Mouse (Mus musculus) spleen, adult 12 weeks (tissue): ENCODE data around the gene Ebf1.

Source experiments
- DNase-seq: peaks from one replicate; pipeline ENCODE4 v3.0.0; 2022; ENCODE audit warnings: low spot score

The Ebf1 gene

GRCm38 (mm10) chr11:44619131-44619886, 2.2 kb downstream of the Ebf1 start:
- no peak for DNase-seq

GRCm38 (mm10) chr11:44619887-44620693, 3.0 kb downstream of the Ebf1 start:
- no peak for DNase-seq

GRCm38 (mm10) chr11:44620694-44621446, 3.8 kb downstream of the Ebf1 start:
- no peak for DNase-seq

- no peak for DNase-seq
Measured at GRCm38 (mm10) chr11:44621615-44622014, 4.5 kb downstream of the Ebf1 start.

GRCm38 (mm10) chr11:44622023-44622731, 5.1 kb downstream of the Ebf1 start:
- DNase-seq, result no peak

- DNase-seq, result no peak
Measured at GRCm38 (mm10) chr11:44624564-44624963, 7.4 kb downstream of the Ebf1 start.

GRCm38 (mm10) chr11:44626065-44626464, 8.9 kb downstream of the Ebf1 start:
- DNase-seq, result no peak

GRCm38 (mm10) chr11:44628412-44628811, 11.3 kb downstream of the Ebf1 start:
- DNase-seq, result no peak

- no peak for DNase-seq
Measured at GRCm38 (mm10) chr11:44632064-44632968, 15.2 kb downstream of the Ebf1 start.

- DNase-seq, result no peak
Measured at GRCm38 (mm10) chr11:44633001-44633693, 16.0 kb downstream of the Ebf1 start.

GRCm38 (mm10) chr11:44634552-44635193, 17.6 kb downstream of the Ebf1 start:
- no peak for DNase-seq

- DNase-seq, result no peak
Measured at GRCm38 (mm10) chr11:44636241-44636640, 19.1 kb downstream of the Ebf1 start.

GRCm38 (mm10) chr11:44638193-44638754, 21.2 kb downstream of the Ebf1 start:
- no peak for DNase-seq

- no peak for DNase-seq
Measured at GRCm38 (mm10) chr11:44641496-44641895, 24.4 kb downstream of the Ebf1 start.

GRCm38 (mm10) chr11:44654340-44655019, 37.4 kb downstream of the Ebf1 start:
- DNase-seq, result no peak

- DNase-seq, result no peak
Measured at GRCm38 (mm10) chr11:44655468-44655867, 38.4 kb downstream of the Ebf1 start.

GRCm38 (mm10) chr11:44656916-44657315, 39.8 kb downstream of the Ebf1 start:
- DNase-seq, result no peak

GRCm38 (mm10) chr11:44657833-44658395, 40.8 kb downstream of the Ebf1 start:
- DNase-seq, result no peak
